Mouse (Mus musculus) liver, postnatal 0 days (tissue): Measurements from ENCODE around the gene Znrf4. TPM values are rescaled to one million over a fixed set of nuclear protein-coding genes. Genes with fewer than 3 reads are reported as not detected.

Experiments
- ATAC-seq: fragments of 200-750 bp; cut with Nextera tagmentation; 2 replicates; pipeline ENCODE4 v1.8.0; 2017; ENCODE audit warnings: mild to moderate bottlenecking, moderate library complexity
- DNase-seq: peaks from one replicate; pipeline ENCODE4 v3.0.0-alpha.2; 2016
- H3K27ac ChIP-seq: fragments of 300-500 bp; sonication (generic); 2 replicates; pipeline ENCODE4 v1.5.1; 2014; ENCODE audit warnings: antibody characterized with exemption, moderate library complexity, mild to moderate bottlenecking, low read depth
- H3K27me3 ChIP-seq: fragments of 300-500 bp; sonication (generic); 2 replicates; pipeline ENCODE4 v1.6.1; 2014; ENCODE audit warnings: low read length, control low read depth, mixed read lengths; ENCODE audit not compliant: insufficient read depth
- H3K36me3 ChIP-seq: fragments of 300-500 bp; sonication (generic); replicated peaks from 2 replicates; pipeline ENCODE4 v1.6.1; 2014; ENCODE audit warnings: mild to moderate bottlenecking, control low read depth, low read length, moderate library complexity, mixed read lengths; ENCODE audit not compliant: insufficient read depth
- H3K4me1 ChIP-seq: fragments of 300-500 bp; sonication (generic); 2 replicates; pipeline ENCODE4 v1.6.1; 2014; ENCODE audit warnings: antibody characterized with exemption, mild to moderate bottlenecking, control low read depth; ENCODE audit not compliant: insufficient read depth
- H3K4me2 ChIP-seq: fragments of 300-500 bp; sonication (generic); 2 replicates; pipeline ENCODE4 v1.6.1; 2014; ENCODE audit warnings: low read depth, mild to moderate bottlenecking, low read length, moderate library complexity, mixed read lengths
- H3K4me3 ChIP-seq: fragments of 300-500 bp; sonication (generic); 2 replicates; pipeline ENCODE4 v1.5.1; 2014; ENCODE audit warnings: low read depth, low read length
- H3K9ac ChIP-seq: fragments of 300-500 bp; sonication (generic); replicated peaks from 2 replicates; pipeline ENCODE4 v1.6.1; 2014; ENCODE audit warnings: mild to moderate bottlenecking, moderate library complexity
- H3K9me3 ChIP-seq: fragments of 300-500 bp; sonication (generic); 2 replicates; pipeline ENCODE4 v1.6.1; 2016; ENCODE audit warnings: mild to moderate bottlenecking, control low read depth, low read length, mixed read lengths
- CTCF ChIP-seq: sonication (generic); IDR thresholded peaks from 2 replicates; pipeline ENCODE4 v1.5.1; 2016; ENCODE audit warnings: antibody characterized with exemption, low read depth
- EP300 ChIP-seq: IDR thresholded peaks from 2 replicates; pipeline ENCODE4 v1.6.1; 2016; ENCODE audit warnings: antibody characterized with exemption, low read depth, mild to moderate bottlenecking
- WGBS: fragments of 180-500 bp; shearing (Covaris S2); extraction: QIAGEN DNeasy Blood & Tissue Kit; methylation state at CpG from one replicate; pipeline ENCODE4 v1.1.7; 2014; ENCODE audit not compliant: insufficient replicate concordance; 5-methylcytosine and 5-hydroxymethylcytosine counted together
- polyA plus RNA-seq: library from polyadenylated mRNA; unstranded; fragments of >200 nt; fragmentation: Nextera tagmentation; extraction: Ambion mirVana; gene quantifications from 2 replicates; pipeline ENCODE4 v1.2.1, GENCODE M21; 2015

Znrf4 gene
- polyA plus RNA-seq, 1 experiment from 2014 or later = not detected

DNA sequence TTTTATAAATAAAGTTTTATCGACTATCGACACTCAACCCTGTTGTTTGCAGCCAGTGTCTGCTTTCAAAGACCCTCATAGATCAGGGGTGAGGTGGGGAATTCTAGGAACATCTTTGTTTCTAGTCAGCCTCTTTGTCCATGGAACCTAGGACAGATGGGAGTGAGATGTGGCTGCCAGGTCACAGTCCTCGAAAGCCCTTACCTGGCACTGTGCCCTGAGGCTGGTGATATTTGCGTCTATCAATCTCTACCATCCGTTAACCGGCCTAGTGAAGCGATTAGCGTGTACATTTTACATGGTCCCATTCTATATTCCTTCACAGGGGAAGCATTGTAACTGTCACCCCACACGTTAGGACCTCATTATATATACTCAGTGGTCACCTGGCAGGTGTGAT, 26.3 kb downstream of the Znrf4 start:
- Histone ChIP-seq H3K4me3 (no peak overlapping the region), H3K27me3 (no peaks in the 10 kb centered on the region), H3K27ac (no peak overlapping the region), H3K4me2 (no peak overlapping the region), H3K36me3 (no peaks in the 10 kb centered on the region), H3K9me3 (peaks cover 4% of the 10 kb centered on the region; the same call in 1 of the 2 replicates), H3K4me1 (no peaks in the 10 kb centered on the region), H3K9ac (no peak overlapping the region)
- 79% methylated on average over 9 of the region's 9 CpGs for WGBS
- ATAC-seq = no peak
- TF ChIP-seq CTCF = no peak
- no peak for TF ChIP-seq EP300
- no peak for DNase-seq

DNA sequence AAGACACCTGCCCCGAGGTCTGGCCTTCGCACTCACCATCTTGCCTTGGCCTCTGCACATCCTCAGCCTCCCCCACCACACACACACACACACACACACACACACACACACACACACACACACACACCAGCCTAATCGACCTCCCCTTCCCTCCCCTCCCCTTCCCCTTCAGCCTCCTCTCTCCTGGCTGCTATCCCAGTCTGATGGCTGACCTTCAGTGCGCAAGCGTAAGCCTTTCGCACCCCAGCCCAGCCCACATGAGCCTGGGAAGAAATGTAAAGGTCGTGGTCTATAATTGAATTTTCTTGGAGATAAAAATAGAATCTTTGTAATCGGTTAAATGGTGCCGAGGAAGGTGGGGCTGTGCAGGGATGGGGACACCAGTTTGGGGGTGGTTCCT, 27.1 kb downstream of the Znrf4 start:
- no peak overlapping the region for H3K27ac ChIP-seq
- TF ChIP-seq CTCF (no peak), EP300 (no peak)
- DNase-seq (no peak), ATAC-seq (no peak)
- H3K9ac ChIP-seq = no peak overlapping the region
- no peaks in the 10 kb centered on the region for H3K27me3 ChIP-seq
- 63% methylated on average over 9 of the region's 9 CpGs for WGBS
- no peaks in the 10 kb centered on the region for H3K4me1 ChIP-seq
- no peaks in the 10 kb centered on the region for H3K9me3 ChIP-seq
- no peak overlapping the region for H3K4me2 ChIP-seq
- H3K4me3 ChIP-seq = no peak overlapping the region
- no peaks in the 10 kb centered on the region for H3K36me3 ChIP-seq

DNA sequence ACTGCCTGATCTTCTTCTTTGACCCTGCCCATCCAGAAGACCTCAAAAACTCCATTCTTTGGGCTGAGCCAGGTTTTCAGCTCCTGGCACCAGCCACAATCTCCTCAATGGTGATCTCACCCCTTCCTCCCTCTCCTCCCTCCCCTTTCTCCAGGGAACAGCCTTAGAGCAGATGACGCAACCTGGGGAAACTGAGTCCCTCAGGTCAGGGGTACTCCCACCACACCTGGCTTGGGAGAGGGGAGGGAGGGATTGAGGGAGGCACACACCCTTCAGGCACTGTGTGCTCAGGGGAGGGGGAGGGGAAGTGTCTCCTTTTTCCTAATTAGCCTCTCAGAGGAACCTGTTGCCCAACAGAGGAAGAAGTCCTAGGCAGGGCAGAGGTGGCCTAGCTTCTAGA, 29.6 kb downstream of the Znrf4 start:
- ATAC-seq = no peak
- WGBS = 64% methylated on average over 1 of the region's 1 CpGs
- H3K4me1 ChIP-seq = no peaks in the 10 kb centered on the region
- H3K36me3 ChIP-seq = no peaks in the 10 kb centered on the region
- H3K27me3 ChIP-seq = 0 out of 2 replicates have a peak, but pooled peaks cover 2% of the 10 kb centered on the region
- DNase-seq = no peak
- no peaks in the 10 kb centered on the region for H3K9me3 ChIP-seq
- H3K27ac ChIP-seq = no peak overlapping the region
- no peak overlapping the region for H3K4me3 ChIP-seq
- TF ChIP-seq CTCF = no peak
- no peak for TF ChIP-seq EP300
- no peak overlapping the region for H3K9ac ChIP-seq
- H3K4me2 ChIP-seq = no peak overlapping the region

DNA sequence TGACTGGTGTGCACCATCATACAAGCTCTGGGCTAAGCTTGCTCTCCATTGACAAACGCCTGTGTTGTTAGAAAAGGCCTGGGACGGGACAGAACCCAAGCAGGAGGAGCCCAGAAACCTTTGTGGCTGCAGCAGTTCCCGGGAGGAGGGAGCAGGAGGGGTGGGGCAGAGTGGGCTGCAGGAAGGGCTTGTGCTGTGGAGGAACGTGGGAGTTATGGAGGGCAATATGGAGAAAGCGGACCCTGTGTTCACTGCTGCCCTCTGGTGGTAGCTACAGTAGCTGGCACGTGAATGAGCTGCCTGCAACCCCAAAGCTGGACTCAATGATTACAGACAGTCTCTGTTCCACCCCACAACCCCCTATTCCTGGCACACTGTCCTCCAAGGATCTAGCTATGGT, 32.9 kb downstream of the Znrf4 start:
- peak; percentile 77 for DNase-seq
- 17% methylated on average over 6 of the region's 6 CpGs for WGBS
- no peaks in the 10 kb centered on the region for H3K36me3 ChIP-seq
- no peak overlapping the region for H3K27ac ChIP-seq
- no peak overlapping the region for H3K4me2 ChIP-seq
- no peaks in the 10 kb centered on the region for H3K9me3 ChIP-seq
- TF ChIP-seq EP300 = no peak
- peak; percentile 95 for TF ChIP-seq CTCF
- no peak overlapping the region for H3K4me3 ChIP-seq
- ATAC-seq = no peak
- H3K4me1 ChIP-seq = peaks cover 17% of the 10 kb centered on the region
- peaks cover 33% of the 10 kb centered on the region for H3K27me3 ChIP-seq
- no peak overlapping the region for H3K9ac ChIP-seq

DNA sequence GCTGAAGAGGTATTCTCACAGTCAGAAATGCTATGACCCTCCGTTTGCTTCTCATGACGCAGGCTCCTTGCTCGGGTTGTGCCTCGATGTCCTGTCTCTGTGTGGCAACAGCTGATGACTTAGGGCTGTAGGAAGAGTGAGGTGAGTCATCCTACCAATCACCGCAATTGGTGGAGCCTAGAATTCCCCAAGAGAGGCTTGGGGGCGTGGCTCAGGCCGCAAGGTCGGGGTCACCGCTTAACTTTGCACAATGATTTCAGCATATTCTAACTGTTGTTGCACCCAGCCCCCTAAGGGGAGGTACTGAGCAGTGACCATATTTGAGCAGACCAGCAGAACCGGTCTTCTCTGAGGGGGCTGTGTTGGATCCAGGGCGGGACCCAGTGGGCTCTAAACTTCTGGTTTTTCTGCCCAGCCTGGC, 34.0 kb downstream of the Znrf4 start:
- Histone ChIP-seq H3K27me3 (peaks cover 45% of the 10 kb centered on the region), H3K9ac (no peak overlapping the region), H3K4me1 (peaks cover 27% of the 10 kb centered on the region), H3K27ac (no peak overlapping the region), H3K4me3 (no peak overlapping the region), H3K36me3 (no peaks in the 10 kb centered on the region), H3K4me2 (no peak overlapping the region), H3K9me3 (no peaks in the 10 kb centered on the region)
- DNase-seq = no peak
- TF ChIP-seq CTCF (no peak), EP300 (no peak)
- 60% methylated on average over 11 of the region's 11 CpGs for WGBS
- no peak for ATAC-seq

DNA sequence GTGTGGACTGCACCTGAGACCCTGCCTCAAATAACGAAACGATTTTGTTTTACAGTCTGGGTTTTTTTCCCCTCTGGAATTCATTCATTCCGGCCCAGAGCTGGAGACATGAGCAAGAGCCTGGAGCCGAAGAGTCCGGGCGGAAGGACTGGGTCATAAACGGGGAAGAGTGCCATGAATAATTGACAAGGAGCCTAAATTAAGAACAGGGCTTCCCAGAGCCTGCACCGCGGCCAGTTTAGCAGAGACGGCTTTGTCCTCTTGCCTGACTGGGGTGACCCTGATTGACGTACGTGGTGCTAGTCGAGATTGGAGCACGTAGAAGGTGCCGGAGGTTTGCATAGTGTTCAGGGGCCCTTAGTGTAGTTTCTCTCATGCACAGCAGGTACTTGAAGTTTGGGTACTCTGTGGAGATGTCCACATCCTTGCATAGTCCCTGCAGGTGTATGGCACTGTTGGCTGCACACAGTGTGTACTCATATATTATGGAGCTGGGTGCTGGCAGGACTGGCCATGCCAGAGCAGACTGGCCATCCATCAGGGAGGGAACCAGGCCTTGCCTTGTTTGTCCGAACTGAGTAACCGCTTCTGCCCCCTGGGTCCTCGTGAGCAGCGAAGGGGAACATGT, 34.9 kb downstream of the Znrf4 start:
- Histone ChIP-seq H3K27ac (no peak overlapping the region), H3K4me1 (peaks cover 28% of the 10 kb centered on the region), H3K9me3 (no peaks in the 10 kb centered on the region), H3K9ac (no peak overlapping the region), H3K27me3 (peaks cover 54% of the 10 kb centered on the region), H3K4me2 (no peak overlapping the region), H3K4me3 (no peak overlapping the region), H3K36me3 (no peaks in the 10 kb centered on the region)
- DNase-seq (no peak), ATAC-seq (no peak)
- 86% methylated on average over 19 of the region's 19 CpGs for WGBS
- TF ChIP-seq EP300 = no peak
- TF ChIP-seq CTCF = no peak

DNA sequence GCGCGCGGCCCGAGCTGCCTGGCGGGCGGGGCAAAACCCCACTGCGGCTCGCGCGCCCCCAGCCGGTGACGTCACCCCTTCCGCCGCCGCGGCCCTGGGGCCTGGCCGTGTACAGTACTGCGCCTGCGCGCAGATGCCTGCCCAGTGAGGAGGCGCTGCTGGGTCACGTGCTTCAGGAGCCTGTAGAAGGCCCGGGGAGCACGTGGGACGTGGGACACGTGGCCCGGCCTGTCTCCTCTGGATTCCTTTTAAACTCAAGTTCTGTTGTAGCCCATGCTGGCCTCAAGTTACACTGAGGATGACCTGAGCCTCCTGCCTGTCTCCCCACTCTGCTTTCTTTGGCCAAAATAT, 35.9 kb downstream of the Znrf4 start, which contains the start of gene Ptprs:
Gene Ptprs, minus strand, starts transcription at position 82 of the 351 bp plus-strand sequence.
- Histone ChIP-seq H3K9ac (peak within 1 kb of the TSS; percentile 50), H3K4me1 (peaks cover 28% of the 10 kb centered on the region), H3K27me3 (peaks cover 63% of the 10 kb centered on the region), H3K4me3 (peak within 1 kb of the TSS; percentile 55), H3K9me3 (no peaks in the 10 kb centered on the region), H3K27ac (no peak within 1 kb of the TSS), H3K4me2 (peak within 1 kb of the TSS; percentile 81), H3K36me3 (no peaks in the 10 kb centered on the region)
- TF ChIP-seq CTCF = no peak
- no peak for TF ChIP-seq EP300
- DNase-seq (peak; percentile 79), ATAC-seq (peak; percentile 70)
- WGBS = 2% methylated on average over 26 of the region's 27 CpGs
